Mouse (Mus musculus) testis, postnatal 14 days (tissue): ENCODE data around the gene Flt3.
A peak's percentile ranks its signal among the peaks of the same experiment; 100 is the strongest.

Experiments used
- DNase-seq: peaks from one replicate; pipeline ENCODE4 v3.0.0; 2021; ENCODE audit warnings: low spot score

The Flt3 gene

DNA sequence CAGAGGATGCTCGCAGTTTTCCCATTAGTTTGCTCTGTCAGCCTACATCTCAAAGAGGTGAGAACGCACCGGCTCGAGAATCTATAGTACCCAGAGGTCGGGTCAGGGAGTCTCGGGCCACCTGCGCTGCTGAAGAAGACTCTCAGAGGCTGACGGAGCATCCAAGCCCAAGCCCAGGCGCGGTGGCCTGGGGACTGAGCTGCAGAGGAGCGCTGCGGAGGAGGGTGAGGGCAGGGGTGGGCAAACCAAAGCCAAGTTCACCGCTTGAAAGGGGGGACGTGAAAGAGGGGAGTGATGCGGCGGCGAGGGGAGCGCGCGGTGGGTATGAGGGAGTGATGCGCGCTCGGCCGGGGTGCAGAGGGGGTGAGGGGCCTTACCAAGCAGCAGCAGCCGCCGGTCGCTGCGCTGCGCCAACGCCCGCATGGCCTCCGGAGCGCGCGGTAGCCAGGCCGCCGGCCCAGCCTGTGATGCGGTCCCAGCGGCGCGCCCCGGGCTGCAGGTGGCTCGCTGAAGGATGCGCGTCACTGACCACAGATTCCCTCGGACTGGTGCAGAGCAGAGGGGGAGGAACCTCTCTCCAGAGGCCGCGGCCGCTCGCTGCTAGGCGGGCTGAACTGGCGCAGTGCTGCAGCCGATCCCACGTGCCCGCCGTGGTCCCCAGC lies at the start of gene Flt3:
TSS of gene Flt3 (minus strand) at position 647 of the 662 bp plus-strand sequence.
- DNase-seq: peak; percentile 16

DNA sequence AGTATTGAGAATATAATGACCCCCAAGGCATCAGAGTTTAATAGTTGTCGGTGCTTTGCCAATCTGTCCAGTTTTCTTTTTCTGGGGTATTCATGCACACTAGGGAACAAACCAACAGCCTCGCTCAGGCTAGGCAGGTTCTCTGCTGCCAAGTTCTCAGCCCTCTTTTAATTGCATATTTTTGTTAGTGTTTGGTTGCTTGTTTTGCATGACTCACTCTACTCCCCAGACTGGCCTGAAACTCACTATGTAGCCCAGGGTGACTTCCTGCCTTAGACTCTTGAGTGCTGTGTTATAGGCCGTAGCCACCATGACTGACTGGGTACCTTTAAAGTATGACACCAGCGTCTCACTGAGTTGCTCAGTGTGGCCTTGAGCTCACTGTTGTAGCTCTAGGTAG lies 48.6 kb upstream of the Flt3 start:
- no peak for DNase-seq

DNA sequence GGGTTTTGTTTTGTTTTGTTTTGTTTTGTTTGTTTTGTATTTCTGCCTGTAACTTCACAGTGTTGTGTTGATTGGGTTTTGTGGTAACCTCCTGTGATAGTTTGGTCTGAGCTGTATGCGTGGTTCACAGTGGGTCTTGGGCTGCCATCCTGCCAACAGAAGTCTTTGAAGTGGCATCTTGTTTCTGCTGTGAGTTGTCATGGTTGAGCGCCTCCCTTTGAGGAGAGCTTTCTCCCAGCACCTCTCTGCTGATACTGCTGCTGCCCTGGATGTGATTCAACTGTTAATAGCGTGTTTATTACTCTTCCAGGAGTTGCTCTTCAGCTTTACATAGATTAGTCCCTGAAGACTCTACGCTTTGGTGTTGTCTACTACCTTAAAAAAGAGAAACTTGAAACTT lies 48.2 kb upstream of the Flt3 start:
- no peak for DNase-seq

DNA sequence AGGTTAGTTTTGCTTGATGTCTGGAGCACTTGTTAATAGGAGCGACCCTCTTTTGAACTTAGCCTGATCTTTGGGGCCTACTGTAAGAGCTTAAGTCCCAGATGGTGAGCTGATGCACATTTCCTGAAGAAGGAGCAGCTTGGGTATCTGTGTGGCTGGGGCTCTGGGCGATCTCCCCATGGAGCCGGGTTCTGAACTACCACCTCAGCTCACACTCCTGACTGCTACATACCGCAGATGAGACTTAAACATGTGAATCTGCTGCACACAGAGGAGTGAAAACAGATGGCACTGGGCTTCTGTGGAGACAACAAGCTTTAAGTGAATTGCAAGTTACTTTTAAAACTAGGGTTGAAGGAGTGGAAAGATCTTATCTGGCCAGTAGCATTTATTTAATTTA lies 45.0 kb upstream of the Flt3 start:
- no peak for DNase-seq

DNA sequence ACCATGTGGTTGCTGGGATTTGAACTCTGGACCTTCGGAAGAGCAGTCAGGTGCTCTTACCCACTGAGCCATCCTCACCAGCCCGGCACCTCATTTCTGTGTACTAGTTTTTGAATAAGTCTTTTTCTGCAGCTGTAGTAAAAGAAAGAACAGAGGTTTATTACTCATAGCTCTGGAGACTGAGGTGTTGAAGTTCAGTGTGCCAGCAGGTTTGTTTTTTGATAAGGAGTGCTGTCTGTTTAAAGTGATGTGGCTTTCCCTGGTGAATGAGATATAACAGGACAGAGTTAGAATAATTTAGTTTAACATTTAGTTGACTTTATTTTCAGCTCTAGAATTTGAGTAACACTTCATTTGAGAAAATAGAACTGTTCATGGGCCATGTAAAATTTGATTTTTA lies 44.5 kb upstream of the Flt3 start:
- no peak for DNase-seq

DNA sequence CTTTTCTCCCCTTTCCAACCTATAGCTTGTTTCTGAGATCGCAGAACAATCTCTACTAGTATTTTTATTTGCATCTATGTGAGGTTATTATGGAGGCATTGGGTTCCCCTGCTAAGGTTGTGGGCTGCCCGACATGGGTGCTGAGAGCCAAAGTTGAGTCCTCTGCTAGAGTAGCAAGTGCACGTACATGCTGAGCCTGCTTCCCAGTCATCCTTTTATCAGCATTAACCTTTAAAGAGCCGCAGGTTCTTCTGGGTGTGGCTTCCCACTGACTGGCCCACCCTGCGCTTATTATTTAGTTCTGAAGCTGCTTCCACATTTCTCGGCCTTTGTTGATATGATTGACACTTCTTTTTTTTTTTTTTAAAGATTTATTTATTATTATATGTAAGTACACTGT lies 44.0 kb upstream of the Flt3 start:
- DNase-seq: no peak

DNA sequence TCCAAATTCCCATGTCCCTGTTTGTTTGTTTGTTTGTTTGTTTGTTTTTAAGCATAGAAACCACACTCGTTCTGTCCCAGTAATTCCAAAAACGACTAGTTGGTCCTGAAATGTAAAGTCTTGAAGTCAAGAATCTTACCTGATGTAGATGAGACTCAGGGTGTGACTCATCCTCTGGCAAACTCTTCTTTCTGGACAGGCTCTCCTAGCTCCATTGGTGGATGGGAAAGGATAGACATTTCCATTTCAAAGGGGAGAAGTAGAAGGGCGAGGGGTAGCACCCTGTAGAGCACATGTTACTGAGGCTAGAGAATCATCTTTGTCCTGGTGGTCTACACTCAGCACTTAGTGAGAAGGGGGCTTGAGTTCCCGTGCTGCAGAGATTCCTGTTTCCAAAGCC lies 42.5 kb upstream of the Flt3 start:
- DNase-seq: no peak

DNA sequence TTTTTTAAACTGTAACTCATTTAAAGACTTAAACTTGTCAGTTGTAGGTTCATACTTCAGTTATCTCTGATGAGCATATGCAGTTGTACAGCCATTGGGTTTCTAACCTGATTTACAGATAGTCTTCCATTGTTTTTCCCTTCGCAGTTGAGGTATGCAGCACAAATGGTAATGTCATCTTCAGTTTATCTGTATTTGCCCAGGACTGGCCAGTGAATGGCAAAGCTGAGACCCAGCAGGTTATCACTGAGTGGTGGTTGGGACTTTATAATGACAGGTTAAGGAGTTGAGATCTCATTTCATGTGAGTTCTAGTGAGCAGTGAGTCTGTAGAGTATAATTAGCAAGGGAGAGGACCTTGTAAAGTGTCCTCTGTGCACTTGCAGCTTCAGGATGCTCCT lies 41.7 kb upstream of the Flt3 start:
- DNase-seq: no peak

DNA sequence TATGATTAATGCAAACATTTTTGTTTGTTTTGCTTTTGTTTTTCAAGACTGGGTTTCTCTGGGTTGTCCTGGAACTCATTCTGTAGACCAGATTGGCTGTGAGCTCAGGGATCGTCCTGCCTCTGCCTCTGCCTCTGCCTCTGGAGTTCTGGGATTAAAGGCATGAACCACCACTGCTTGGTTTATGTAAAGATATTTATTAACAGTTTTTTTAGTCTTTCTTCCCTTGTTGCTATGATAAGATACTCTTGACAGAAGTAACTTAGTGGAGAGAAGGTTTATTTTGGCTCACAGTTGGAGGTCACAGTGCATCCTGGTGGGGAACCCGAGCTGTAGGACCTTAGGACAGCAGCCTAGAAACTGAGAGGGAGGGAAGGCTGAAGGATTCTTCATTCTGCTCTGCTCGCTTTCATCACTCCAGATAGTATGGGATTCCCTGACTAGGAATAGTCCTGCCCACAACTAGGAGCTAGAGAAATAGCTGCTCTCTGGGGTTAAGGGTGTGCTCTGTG lies 40.8 kb upstream of the Flt3 start:
- DNase-seq: no peak

DNA sequence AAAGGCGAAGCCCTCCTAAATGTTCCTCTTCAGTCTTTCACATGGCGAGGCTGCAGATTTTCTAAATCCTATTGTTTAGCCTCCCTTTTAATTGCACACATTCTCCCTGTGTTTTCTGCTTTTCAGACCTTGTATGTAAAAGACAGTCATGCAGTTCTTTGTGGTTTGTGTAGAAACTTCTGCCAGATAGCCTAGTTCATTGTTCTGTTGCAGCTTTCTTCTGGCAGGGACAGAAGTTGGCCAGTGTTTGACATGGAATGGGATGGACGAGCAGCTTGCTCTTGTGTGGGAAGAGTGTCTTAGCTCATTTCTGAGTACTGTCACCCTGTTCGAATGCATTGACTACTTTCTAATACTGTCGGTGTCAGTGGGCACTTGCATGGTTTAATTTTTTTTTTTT lies 36.2 kb upstream of the Flt3 start:
- no peak for DNase-seq

DNA sequence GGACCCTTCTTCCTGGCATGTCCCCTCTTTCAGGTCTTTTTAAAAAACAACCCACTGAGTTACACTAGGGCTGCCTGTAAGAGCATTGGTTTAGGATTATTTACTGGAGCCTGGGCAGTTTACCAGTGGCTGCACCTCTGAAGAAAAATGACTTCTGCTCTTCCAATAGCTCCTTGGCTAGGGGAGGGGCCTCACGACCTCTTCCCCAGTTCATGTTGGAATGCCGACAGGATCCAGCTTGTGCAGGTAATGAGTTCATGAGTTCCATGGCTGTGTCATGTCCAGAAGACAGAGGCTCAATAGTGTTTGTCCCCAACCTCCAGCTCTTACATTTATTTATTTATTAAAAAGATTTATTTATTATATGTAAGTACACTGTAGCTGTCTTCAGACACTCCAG lies 35.5 kb upstream of the Flt3 start:
- DNase-seq: no peak

DNA sequence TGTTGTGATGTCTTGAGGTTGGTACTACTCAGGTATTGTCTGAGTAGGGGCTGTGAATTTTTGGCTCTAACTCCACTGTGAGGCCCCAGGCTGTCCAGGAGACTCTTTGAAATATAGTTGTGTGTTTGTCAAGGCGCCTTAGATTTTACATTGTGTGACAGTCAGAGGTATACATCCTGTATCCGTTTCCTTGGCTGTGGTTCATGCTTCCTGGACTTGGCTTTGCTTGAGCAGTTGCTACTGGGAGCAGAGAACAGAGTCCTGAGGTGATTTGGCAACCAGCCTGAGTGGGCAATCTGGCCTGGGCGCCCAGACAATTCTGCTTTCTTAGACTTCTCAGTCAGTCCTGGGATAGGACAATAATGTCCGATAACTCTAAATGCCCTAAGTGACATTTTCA lies 34.9 kb upstream of the Flt3 start:
- no peak for DNase-seq

DNA sequence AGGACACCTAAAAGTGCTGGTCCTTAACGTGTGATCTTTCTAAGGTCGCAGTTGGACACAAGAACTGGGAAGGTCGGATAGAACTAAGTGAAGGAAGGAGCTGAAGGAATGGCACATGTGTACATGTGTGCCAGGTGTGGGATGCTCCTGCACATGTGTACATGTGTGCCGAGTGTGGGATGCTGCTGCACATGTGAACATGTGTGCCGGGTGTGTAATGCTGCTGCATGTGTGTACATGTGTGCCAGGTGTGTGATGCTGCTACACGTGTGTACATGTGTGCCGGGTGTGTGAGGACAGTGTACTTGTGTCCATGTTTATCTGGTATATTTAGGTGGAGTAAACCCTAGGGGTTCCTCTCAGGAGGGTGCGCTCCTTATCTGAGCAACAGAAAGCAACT lies 32.6 kb upstream of the Flt3 start:
- no peak for DNase-seq

DNA sequence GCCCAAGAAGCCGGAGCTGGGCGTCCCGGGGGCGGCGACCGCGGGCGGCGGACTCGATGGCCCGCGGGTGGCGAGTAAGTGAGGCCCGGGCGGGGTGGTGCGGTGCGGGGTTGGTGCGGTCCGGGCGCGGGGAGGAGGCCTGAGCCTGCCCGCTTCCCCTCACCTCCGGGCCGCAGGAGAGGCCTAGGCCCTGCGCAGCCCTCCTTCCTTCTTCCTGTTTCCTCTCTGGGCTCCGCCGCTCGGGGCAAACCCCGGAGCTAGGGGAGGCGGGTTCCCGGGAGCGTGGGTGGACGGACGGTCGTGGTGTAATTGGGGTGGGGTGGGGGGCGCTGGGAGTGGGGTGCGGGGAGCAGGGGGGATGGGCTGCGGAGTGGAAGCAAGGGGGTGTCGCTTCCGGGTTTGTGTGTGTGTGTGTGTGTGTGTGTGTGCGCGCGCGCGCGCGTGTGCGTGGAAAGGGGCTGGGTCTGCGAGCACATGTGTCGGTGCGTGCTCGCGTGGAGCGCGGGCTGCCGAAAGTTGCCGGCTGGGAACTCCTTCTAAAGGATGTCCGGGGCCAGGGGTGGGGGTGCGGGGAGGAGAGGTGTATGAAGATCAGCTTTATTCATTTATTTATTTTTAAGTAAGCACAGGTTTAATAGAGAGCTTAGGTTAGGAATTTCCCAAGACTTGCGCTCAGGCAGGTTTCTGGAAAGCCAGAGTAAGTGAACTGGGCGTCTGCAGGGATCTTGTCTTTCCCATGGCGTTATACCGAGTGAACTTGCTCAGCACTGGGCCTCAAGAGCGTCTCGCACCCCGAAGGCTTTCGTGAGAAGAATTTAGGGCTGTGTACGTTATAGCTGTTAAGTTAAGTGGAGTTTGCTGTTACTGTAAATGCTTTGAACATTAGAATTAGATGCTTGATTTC lies 30.9 kb upstream of the Flt3 start:
- peak; percentile 83 for DNase-seq

DNA sequence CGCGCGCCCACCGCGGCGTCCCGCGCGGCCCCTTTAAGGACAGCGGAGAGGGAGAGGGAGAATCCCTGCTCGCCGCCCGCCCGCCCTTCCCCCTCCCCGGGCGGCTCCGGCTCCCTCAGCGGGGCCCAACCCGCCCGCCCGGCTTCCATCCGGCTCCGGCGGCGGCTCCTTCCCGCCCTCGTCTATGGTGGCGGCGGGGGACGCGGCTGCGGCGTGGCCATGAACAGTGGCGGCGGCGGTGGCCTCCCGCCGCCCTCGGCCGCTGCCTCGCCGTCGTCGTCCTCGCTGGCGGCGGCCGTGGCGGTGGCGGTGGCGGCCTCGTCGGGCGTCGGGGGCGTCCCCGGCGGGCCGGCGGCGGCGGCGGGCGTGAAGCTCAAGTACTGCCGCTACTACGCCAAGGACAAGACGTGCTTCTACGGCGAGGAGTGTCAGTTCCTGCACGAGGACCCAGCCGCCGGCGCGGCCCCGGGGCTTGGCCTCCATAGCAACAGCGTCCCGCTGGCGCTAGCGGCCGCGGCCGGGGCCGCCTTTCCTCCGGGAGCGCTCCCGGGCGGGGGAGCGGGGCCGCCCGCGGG lies 30.2 kb upstream of the Flt3 start:
- peak; percentile 77 for DNase-seq

DNA sequence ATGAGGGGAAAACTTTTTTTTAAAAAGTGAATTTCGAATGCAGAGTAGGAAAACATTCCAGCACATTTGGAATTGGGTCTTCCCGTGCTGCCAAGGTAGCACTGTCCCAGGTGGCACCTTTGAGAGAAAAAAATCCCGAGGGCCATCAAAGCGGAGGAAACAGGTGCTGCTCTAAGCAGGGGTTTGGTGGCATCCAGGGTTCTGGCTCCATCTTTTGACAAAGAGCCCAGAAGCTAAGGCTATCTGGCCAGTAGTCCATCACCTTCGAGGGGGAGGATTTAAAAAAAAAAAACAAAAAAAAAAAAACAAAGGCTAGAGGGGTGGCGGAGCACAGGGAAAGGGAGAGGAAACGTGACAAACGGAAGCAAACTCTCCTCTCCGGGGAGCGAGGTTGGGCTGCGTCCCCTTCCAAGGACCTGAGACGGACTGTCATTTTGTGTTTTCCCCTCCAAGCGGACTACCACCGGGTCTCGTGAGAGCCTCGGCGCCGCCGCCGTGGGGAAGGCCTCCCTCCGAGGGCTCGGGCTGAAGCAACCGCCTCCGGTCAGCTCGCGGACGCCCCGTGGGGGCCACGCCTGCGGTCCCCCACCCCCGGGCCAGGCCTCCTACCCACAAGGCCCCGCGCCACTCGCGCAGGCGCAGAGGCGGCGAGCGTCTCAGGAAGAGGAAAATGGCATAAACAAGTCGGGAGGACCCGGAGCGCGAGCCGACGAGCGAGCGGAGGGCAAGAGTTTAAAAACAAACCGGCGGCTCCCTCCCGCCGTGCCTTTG lies 29.4 kb upstream of the Flt3 start, which contains the start of gene Pan3:
TSS of gene Pan3 (plus strand) at position 627 of the 771 bp plus-strand sequence.
- DNase-seq: peak; percentile 95

DNA sequence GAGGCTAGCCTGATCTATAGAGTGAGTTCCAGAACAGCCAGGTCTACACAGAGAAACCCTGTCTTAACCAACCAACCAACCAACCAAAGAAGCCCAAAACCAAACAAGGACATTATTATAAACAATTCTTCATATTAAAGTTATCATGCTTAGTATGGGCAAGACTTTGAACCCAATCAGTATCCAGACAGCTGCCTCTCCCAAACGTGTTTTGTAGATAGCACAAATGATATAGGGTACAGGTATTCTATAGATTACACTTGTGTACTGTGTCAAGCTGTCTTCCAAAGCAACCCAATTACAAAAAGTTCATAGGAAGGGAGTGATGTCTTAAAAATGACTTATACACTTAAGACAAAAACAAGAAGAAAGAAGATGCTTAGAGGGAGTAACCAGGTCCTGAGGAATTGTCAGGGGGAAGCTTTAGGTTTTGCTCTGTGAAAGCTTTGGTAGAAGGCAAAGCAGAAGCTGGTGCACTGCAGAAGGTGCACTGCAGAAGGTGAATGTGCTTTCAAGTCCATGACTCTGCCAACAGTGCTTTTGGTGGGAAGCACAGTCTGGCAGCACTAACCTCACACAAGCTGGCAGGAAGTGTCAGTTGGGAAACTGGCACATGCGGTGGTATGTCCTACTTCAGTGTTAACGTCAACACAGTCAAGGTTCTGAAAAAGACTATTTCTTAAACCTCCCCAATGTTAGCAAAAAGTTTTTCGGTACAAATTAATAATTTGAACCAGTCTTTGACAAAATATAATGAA lies 25.9 kb upstream of the Flt3 start:
- no peak for DNase-seq

DNA sequence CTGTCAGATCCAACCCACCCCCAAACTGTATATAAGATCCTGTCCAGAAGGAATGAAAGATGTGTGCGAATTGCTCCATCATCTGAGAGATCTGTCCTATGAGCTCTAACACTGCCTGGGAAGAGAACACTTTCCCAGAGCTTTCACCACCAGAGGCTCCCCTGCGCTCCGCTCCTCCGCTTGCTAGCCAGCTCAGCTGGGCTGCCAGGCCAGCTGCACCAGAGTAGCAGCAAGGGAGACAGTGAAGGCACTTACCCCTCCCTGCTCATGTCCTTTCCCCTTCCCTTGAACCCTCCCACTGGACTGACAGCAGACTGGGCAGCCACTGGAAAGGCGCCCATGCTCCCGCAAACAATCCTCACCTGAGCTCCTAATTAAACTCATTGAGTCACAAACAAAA lies 23.3 kb upstream of the Flt3 start:
- no peak for DNase-seq

DNA sequence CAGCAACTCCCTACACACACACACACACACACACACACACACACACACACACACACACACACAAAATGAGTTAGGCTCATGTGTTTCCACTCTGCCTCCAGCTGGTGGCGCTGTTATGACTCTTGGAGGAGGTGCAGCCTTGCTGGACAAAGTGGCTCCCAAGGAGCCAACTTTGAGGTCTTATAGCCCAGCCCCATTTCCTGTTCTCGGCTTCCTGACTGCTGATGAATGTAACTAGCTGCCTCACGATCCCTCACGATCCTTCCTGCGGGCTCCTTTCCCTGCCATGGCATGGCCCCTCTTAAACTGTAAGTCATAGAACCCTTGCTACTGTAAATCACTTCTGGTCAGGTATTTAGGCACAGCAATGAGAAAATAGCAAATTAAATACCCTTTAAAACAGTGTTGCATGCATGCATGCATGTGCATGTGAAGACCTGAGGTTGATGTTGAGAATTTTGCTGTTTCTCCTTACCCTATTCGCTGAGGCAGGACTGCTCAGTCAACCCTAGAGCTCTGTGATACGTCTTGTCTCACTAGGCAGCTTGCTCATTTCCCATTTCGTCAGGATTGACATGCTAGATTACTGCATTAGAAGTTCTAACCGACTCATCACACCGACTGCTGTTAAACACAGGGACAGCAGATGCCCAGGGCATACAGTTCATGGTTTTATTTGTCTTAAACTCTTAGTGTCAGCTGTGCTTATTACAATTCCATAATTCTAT lies 18.3 kb upstream of the Flt3 start:
- DNase-seq: no peak

DNA sequence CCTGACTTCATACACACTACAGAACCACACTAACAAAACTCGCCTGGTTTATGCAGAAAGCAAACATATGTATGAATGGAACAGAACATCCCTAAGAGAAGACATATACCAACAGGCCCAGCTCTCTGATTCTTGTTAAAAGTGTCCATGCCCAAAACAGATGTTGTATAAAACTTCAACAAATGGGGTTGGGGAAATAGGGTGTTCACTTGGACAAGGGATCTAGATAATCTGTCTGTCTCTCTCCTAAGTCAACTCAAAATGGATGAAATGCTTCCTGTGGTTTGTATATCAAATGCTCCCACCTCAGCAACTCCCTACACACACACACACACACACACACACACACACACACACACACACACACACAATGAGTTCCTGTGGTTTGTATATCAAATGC lies 17.7 kb upstream of the Flt3 start:
- DNase-seq: no peak

DNA sequence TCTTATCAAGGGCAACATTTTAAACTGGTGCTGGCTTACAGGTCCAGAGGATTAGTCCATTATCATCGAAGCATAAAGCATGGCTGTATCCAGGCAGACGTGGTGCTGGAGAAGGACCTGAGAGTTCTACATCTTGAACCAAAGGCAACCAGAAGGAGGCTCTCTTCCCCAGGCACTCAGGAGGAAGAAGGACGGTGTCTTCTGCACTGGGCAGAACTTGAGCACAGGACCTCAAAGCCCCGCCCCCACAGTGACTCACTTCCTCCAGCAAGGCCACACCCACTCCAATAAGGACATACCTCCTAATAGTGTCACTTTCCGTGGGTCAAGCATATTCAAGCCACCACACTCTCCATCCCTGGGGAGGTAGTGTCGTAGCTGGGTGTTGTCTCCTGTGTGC lies 10.3 kb upstream of the Flt3 start:
- DNase-seq: no peak
